Mouse (Mus musculus): ENCODE data around the gene Clint1.

GRCm38 (mm10) chr11:45888471-45889030 lies 36.7 kb downstream of the Clint1 start:
- TF ChIP-seq CTCF (IDR thresholded peaks at IDR 0.05; ENCODE audit: extremely low read depth, insufficient read length, insufficient replicate concordance, low read depth, low read length) (no peak), POLR2A (IDR thresholded peaks at IDR 0.05; ENCODE audit: low read depth, low read length) (no peak)

Measured in small intestine, adult 2 months (tissue).